Mouse (Mus musculus) G1E (cell line): ENCODE data around the gene Wbp1. TPM values are rescaled to one million over a fixed set of nuclear protein-coding genes. Genes with fewer than 3 reads are reported as not detected.
A peak's percentile ranks its signal among the peaks of the same experiment; 100 is the strongest.

ENCODE experiments used
- ATAC-seq: 2 replicates; pipeline ENCODE4 v1.8.0; 2016; ENCODE audit warnings: mild to moderate bottlenecking; ENCODE audit not compliant: insufficient number of reproducible peaks, poor library complexity, low FRiP score, severe bottlenecking; ENCODE audit errors: extremely low read depth
- DNase-seq: peaks from one replicate; pipeline ENCODE4 v3.0.0; 2012; ENCODE audit warnings: low spot score
- H3K27me3 ChIP-seq: 2 replicates; pipeline ENCODE4 v1.6.1; 2012; ENCODE audit warnings: mild to moderate bottlenecking, low read length, inconsistent platforms; ENCODE audit not compliant: insufficient read depth
- H3K36me3 ChIP-seq: replicated peaks from 2 replicates; pipeline ENCODE3; 2012; ENCODE audit warnings: mild to moderate bottlenecking, inconsistent platforms
- H3K4me1 ChIP-seq: 2 replicates; pipeline ENCODE4 v1.6.1; 2012; ENCODE audit warnings: low read depth, low read length, inconsistent platforms, mixed read lengths; ENCODE audit not compliant: insufficient read depth
- H3K4me3 ChIP-seq: 2 replicates; pipeline ENCODE4 v1.5.1; 2012; ENCODE audit warnings: low read depth, mild to moderate bottlenecking, inconsistent platforms, low read length, moderate library complexity, mixed read lengths
- H3K9me3 ChIP-seq: replicated peaks from 2 replicates; pipeline ENCODE4 v1.6.1; 2012; ENCODE audit warnings: inconsistent platforms
- CTCF ChIP-seq: IDR thresholded peaks from 2 replicates; pipeline ENCODE4 v1.5.1; 2012; ENCODE audit warnings: low read depth, low read length, inconsistent platforms, mixed read lengths
- GATA1 ChIP-seq: IDR thresholded peaks from 2 replicates; pipeline ENCODE4 v1.6.1; 2012; ENCODE audit warnings: borderline replicate concordance, low read length, inconsistent platforms, mixed read lengths
- GATA2 ChIP-seq: IDR thresholded peaks from 2 replicates; pipeline ENCODE4 v1.6.1; 2012; ENCODE audit warnings: low read depth, low read length, inconsistent platforms, borderline replicate concordance
- POLR2AphosphoS5 ChIP-seq: IDR thresholded peaks from 2 replicates; pipeline ENCODE4 v1.6.1; 2012; ENCODE audit warnings: low read depth, low read length, inconsistent platforms; ENCODE audit not compliant: insufficient replicate concordance
- TAL1 ChIP-seq: conservative IDR thresholded peaks from 2 replicates; pipeline ENCODE4 v1.6.1; 2012; ENCODE audit warnings: low read depth, low read length, inconsistent platforms, mixed read lengths
- polyA plus RNA-seq: library from polyadenylated mRNA; stranded (reverse); fragments of >175 nt; gene quantifications from 2 replicates; pipeline ENCODE4 v1.2.3, GENCODE M21; 2012
- total RNA-seq, 2 experiments: library from RNA; stranded (forward) in 1 of 2; stranded (reverse) in 1 of 2; fragments of 200-1000 nt in 1 of 2; fragments of >200 nt in 1 of 2; fragmentation: Nextera tagmentation in 1 of 2; gene quantifications; 2 replicates each; pipeline ENCODE4 v1.2.3; 2014 to 2017

Wbp1 gene
- total and polyA plus RNA-seq, 3 experiments = 47.9 to 94.7 (median 49.1) TPM

GRCm38 (mm10) chr6:83155552-83156238 lies 34.3 kb upstream of the Wbp1 start:
- Histone ChIP-seq H3K4me3 (peak overlapping the region; percentile 36; the same call in 1 of the 2 replicates), H3K4me1 (peaks cover 25% of the 10 kb centered on the region), H3K9me3 (no peaks in the 10 kb centered on the region), H3K27me3 (peaks cover 59% of the 10 kb centered on the region), H3K36me3 (no peaks in the 10 kb centered on the region)
- no peak for DNase-seq
- TF ChIP-seq TAL1 = no peak
- no peak for TF ChIP-seq CTCF
- no peak for TF ChIP-seq GATA1
- no peak for TF ChIP-seq POLR2AphosphoS5
- TF ChIP-seq GATA2 = no peak
- no peak for ATAC-seq

- TF ChIP-seq GATA1 (no peak), GATA2 (no peak), POLR2AphosphoS5 (no peak), CTCF (no peak), TAL1 (no peak)
- no peak for ATAC-seq
- peaks cover 68% of the 10 kb centered on the region for H3K27me3 ChIP-seq
These were observed 32.1 kb upstream of the Wbp1 start for GRCm38 (mm10) chr6:83153485-83153884.

DNA sequence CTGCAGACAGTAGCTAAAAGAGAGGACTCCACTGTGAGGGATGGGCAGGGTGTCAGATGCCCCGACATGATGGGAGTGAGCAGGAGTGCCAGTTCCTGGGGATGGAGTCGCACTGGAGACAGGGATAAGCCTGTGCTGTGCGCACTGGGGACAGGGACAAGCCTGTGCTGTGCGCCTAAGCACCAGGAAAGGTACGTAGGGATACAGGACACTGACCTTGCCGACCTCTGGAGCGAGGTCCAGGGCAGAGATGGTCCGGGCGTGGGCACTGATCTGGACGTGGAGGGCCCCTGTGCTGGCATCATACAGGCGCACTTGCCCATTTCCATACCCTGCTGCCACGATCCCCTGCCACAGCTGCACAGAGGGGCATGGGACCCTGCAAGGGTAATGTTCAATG lies 31.7 kb upstream of the Wbp1 start:
- DNase-seq = no peak
- ATAC-seq = no peak

More at GRCm38 (mm10) chr6:83153485-83153884, 32.1 kb upstream of the Wbp1 start:
- peaks cover 26% of the 10 kb centered on the region for H3K4me1 ChIP-seq
- H3K9me3 ChIP-seq = no peaks in the 10 kb centered on the region
- H3K4me3 ChIP-seq = no peak overlapping the region
- DNase-seq = no peak
- no peaks in the 10 kb centered on the region for H3K36me3 ChIP-seq

DNA sequence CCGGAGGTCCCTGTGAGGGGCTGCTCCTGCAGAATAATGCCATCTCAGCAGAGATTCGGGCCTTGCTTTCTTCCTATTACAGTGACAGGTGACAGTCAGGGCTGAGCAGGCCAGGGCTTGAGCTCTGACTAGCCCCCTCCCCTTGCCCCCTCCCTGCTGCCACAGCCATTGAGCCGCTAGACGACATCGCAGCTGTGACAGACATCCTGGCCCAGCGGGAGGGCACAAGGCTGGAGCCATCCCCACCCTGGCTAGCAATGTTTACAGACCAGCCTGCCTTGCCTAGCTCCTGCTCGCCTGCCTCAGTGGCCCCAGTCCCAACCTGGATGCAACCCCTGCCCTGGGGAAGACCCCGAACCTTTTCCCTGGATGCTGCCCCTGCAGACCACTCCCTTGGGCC lies 30.4 kb upstream of the Wbp1 start:
- Histone ChIP-seq H3K27me3 (peaks cover 79% of the 10 kb centered on the region), H3K9me3 (no peaks in the 10 kb centered on the region), H3K36me3 (peaks cover 11% of the 10 kb centered on the region), H3K4me1 (peaks cover 33% of the 10 kb centered on the region), H3K4me3 (no peak overlapping the region)
- no peak for ATAC-seq
- TF ChIP-seq GATA1 = no peak
- TF ChIP-seq POLR2AphosphoS5 = no peak
- no peak for TF ChIP-seq TAL1
- TF ChIP-seq GATA2 = no peak
- no peak for TF ChIP-seq CTCF
- no peak for DNase-seq

More for the DNA sequence above, 31.7 kb upstream of the Wbp1 start:
- Histone ChIP-seq H3K27me3 (peaks cover 70% of the 10 kb centered on the region), H3K9me3 (no peaks in the 10 kb centered on the region), H3K4me3 (no peak overlapping the region), H3K4me1 (peaks cover 26% of the 10 kb centered on the region), H3K36me3 (peaks cover 2% of the 10 kb centered on the region)
- TF ChIP-seq GATA2 (no peak), POLR2AphosphoS5 (no peak), GATA1 (no peak), CTCF (no peak), TAL1 (no peak)

DNA sequence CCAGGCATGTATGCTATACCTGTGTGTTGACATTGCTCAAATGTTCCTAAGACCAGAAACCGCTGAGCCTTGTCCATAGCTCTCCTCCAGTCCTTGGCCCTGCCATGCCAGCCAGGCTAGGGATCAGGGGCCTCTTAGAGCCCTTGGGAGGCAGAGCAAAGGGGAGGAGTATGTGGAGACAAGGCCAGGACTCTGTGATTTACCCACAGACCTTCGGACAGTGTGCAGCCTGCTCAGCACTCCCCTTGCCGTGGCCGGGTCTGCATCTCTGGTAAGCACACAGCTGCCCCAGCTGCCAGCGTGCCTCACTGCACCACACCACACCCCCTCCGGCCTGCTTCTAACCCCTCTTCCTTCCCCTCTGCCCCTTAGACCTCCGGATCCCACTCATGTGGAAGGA lies 25.9 kb upstream of the Wbp1 start:
- H3K4me1 ChIP-seq = peaks cover 27% of the 10 kb centered on the region
- DNase-seq (no peak), ATAC-seq (no peak)
- peaks cover 49% of the 10 kb centered on the region for H3K27me3 ChIP-seq
- no peak for TF ChIP-seq GATA1
- TF ChIP-seq GATA2 = no peak
- no peak for TF ChIP-seq TAL1
- TF ChIP-seq POLR2AphosphoS5 = no peak
- no peak for TF ChIP-seq CTCF
- no peak overlapping the region for H3K4me3 ChIP-seq
- peaks cover 11% of the 10 kb centered on the region for H3K36me3 ChIP-seq
- no peaks in the 10 kb centered on the region for H3K9me3 ChIP-seq

DNA sequence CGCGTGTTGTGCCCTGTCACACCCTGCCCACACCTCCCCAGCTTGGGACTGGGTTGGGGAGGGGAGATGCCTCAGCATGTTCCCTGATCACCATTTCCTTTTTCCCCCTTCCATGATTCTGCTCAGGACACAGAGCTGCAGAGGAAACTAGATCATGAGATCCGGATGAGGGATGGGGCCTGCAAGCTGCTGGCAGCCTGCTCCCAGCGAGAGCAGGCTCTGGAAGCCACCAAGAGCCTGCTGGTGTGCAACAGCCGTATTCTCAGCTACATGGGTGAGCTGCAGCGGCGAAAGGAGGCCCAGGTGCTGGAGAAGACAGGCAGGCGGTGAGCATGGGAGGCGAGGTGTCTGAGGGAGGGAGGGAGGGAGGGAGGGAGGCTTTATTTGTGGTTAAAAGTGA lies 24.4 kb upstream of the Wbp1 start:
- ATAC-seq (no peak), DNase-seq (no peak)
- H3K36me3 ChIP-seq = peaks cover 11% of the 10 kb centered on the region
- TF ChIP-seq POLR2AphosphoS5 = no peak
- TF ChIP-seq GATA2 = no peak
- TF ChIP-seq TAL1 = no peak
- TF ChIP-seq GATA1 = no peak
- no peak for TF ChIP-seq CTCF
- peaks cover 21% of the 10 kb centered on the region for H3K4me1 ChIP-seq
- no peak overlapping the region for H3K4me3 ChIP-seq
- H3K9me3 ChIP-seq = no peaks in the 10 kb centered on the region
- peaks cover 38% of the 10 kb centered on the region for H3K27me3 ChIP-seq
